Mouse (Mus musculus) midbrain, embryonic 11.5 days (tissue): Measurements from ENCODE around the gene 2610507B11Rik. TPM values are rescaled to one million over a fixed set of nuclear protein-coding genes. Genes with fewer than 3 reads are reported as not detected.
A peak's percentile ranks its signal among the peaks of the same experiment; 100 is the strongest.
"Not testable (repeated sequence)": the region's sequence is repeated elsewhere in the genome, so short reads cannot be mapped to it uniquely, and the experiment has no call there.

Experiments
- ATAC-seq: fragments of 200-750 bp; cut with Nextera tagmentation; 2 replicates; pipeline ENCODE4 v1.8.0; 2017; ENCODE audit warnings: moderate TSS enrichment, moderate library complexity; ENCODE audit not compliant: low FRiP score
- DNase-seq: peaks from one replicate; pipeline ENCODE4 v3.0.0; 2015; ENCODE audit warnings: low spot score; ENCODE audit errors: missing footprints
- H3K27ac ChIP-seq: fragments of 300-500 bp; sonication (generic); 2 replicates; pipeline ENCODE4 v1.5.1; 2014; ENCODE audit warnings: low read depth, low read length
- H3K27me3 ChIP-seq: fragments of 300-500 bp; sonication (generic); 2 replicates; pipeline ENCODE4 v1.6.1; 2014; ENCODE audit warnings: mild to moderate bottlenecking, low read length, moderate library complexity, mixed read lengths; ENCODE audit not compliant: control insufficient read depth, insufficient read depth
- H3K36me3 ChIP-seq: fragments of 300-500 bp; sonication (generic); 2 replicates; pipeline ENCODE4 v1.6.1; 2014; ENCODE audit warnings: mild to moderate bottlenecking, low read length, moderate library complexity, mixed read lengths; ENCODE audit not compliant: control insufficient read depth, insufficient read depth
- H3K4me1 ChIP-seq: fragments of 300-500 bp; sonication (generic); 2 replicates; pipeline ENCODE4 v1.6.1; 2014; ENCODE audit warnings: low read length; ENCODE audit not compliant: control insufficient read depth, insufficient read depth
- H3K4me2 ChIP-seq: fragments of 300-500 bp; sonication (generic); 2 replicates; pipeline ENCODE4 v1.6.1; 2014; ENCODE audit warnings: mild to moderate bottlenecking, moderate library complexity
- H3K4me3 ChIP-seq: fragments of 300-500 bp; sonication (generic); 2 replicates; pipeline ENCODE4 v1.5.1; 2014; ENCODE audit warnings: low read depth, low read length
- H3K9ac ChIP-seq: fragments of 300-500 bp; sonication (generic); 2 replicates; pipeline ENCODE4 v1.6.1; 2014; ENCODE audit warnings: low read length
- H3K9me3 ChIP-seq: fragments of 300-500 bp; sonication (generic); 2 replicates; pipeline ENCODE4 v1.6.1; 2016; ENCODE audit warnings: low read length; ENCODE audit not compliant: control insufficient read depth
- WGBS: fragments of 180-500 bp; shearing (Covaris S2); extraction: QIAGEN DNeasy Blood & Tissue Kit; methylation state at CpG from one replicate; pipeline ENCODE4 v1.1.7; 2014; 5-methylcytosine and 5-hydroxymethylcytosine counted together
- polyA plus RNA-seq: library from polyadenylated mRNA; unstranded; fragments of >200 nt; fragmentation: Nextera tagmentation; extraction: Ambion mirVana; gene quantifications from 2 replicates; pipeline ENCODE4 v1.2.1, GENCODE M21; 2014

Gene 2610507B11Rik
- polyA plus RNA-seq, 1 experiment from 2014 or later: 70.4 TPM

DNA sequence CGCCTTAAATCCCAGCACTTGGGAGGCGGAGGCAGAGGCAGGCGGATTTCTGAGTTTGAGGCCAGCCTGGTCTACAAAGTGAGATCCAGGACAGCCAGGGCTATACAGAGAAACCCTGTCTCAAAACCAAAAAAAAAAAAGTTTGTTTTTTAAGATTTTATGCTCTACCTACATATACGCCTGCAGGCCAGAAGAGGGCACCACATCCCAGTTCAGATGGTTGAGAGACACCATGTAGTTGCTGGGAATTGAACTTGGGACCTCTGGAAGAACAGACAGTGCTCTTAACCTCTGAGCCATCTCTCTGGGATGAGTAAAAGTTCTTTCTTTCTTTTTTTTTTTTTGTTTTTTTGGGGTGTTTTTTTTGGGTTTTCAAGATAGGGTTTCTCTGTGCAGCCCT lies 14.6 kb downstream of the 2610507B11Rik start:
- not testable (repeated sequence) for H3K4me1 ChIP-seq, ATAC-seq, DNase-seq, H3K9ac ChIP-seq, H3K4me3 ChIP-seq, H3K9me3 ChIP-seq, H3K27ac ChIP-seq, H3K4me2 ChIP-seq, H3K27me3 ChIP-seq
- 92% methylated on average over 4 of the region's 4 CpGs for WGBS
- peaks cover 34% of the 10 kb centered on the region for H3K36me3 ChIP-seq

DNA sequence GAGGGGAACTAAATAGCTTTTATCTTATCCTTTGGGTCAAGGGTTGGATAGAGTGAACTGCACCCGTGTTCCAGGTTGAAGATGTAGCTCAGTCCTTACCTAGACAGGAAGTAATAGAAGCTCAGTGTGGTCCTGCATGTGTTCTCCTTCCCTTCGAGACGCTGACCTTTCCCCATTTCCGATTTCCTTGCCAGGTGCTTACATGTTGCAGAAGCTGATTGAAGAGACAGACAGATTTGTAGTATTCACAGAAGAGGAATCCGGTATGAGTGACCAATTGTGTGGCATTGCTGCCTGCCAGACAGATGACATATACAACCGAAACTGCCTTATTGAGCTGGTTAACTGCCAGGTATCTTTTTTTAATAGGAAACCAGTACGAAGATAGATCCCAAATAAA lies 17.3 kb downstream of the 2610507B11Rik start:
- Histone ChIP-seq H3K9ac (no peak overlapping the region), H3K4me3 (no peak overlapping the region), H3K4me2 (no peak overlapping the region), H3K4me1 (no peaks in the 10 kb centered on the region), H3K9me3 (no peaks in the 10 kb centered on the region), H3K36me3 (peaks cover 27% of the 10 kb centered on the region), H3K27me3 (no peaks in the 10 kb centered on the region), H3K27ac (no peak overlapping the region)
- ATAC-seq (no peak), DNase-seq (no peak)
- WGBS: 91% methylated on average over 7 of the region's 7 CpGs

DNA sequence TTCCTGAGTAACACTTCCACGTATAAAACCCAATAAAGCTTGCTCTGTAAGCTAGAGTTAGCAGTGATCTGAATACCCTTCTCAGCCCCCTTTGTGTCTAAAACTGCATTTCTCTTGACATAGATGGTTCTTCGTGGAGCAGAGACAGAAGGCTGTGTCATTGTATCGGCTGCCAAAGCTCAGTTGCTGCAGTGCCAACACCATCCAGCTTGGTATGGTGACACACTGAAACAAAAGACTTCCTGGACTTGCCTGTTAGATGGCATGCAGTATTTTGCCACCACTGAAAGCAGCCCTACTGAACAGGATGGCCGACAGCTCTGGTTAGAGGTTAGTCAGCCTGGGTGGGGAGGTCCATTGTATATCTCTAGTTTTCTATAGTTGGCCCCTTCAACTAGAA lies 18.0 kb downstream of the 2610507B11Rik start:
- H3K27ac ChIP-seq: no peak overlapping the region
- H3K4me2 ChIP-seq: no peak overlapping the region
- WGBS: 93% methylated on average over 4 of the region's 4 CpGs
- no peaks in the 10 kb centered on the region for H3K4me1 ChIP-seq
- DNase-seq: no peak
- no peak overlapping the region for H3K4me3 ChIP-seq
- H3K9ac ChIP-seq: no peak overlapping the region
- no peaks in the 10 kb centered on the region for H3K9me3 ChIP-seq
- no peaks in the 10 kb centered on the region for H3K27me3 ChIP-seq
- peaks cover 26% of the 10 kb centered on the region for H3K36me3 ChIP-seq
- ATAC-seq: no peak

DNA sequence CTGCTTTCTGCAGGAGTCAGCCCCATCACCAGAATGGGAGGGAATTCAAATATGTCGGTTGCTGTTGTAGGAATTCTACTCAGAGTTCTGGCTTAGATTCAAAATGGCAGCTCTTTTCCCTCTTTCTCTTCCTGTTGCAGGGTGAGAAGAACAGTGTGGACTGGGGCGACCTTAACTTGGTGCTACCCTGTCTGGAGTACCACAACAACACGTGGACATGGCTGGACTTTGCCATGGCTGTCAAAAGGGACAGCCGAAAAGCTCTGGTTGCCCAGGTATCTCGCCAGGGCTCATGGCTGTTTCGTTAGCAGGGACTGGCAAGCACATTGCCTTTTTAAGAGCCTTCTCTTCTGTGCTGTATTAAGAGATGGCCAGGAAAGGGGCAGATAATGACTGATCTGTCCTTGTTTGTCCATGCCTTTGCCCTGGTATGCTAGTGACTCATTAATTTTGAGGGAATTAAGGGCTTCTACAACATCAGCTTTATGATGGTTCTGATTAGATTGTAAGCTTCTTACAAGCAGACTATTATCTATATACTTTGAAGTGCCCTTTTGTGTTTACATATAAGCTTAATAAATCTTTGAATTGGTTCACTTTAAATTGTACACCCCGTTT lies 27.7 kb downstream of the 2610507B11Rik start:
- WGBS: 92% methylated on average over 7 of the region's 7 CpGs
- ATAC-seq (no peak), DNase-seq (no peak)
- Histone ChIP-seq H3K27ac (no peak overlapping the region), H3K9me3 (no peaks in the 10 kb centered on the region), H3K4me3 (no peak overlapping the region), H3K4me2 (no peak overlapping the region), H3K27me3 (no peaks in the 10 kb centered on the region), H3K9ac (no peak overlapping the region), H3K36me3 (peaks cover 29% of the 10 kb centered on the region), H3K4me1 (no peaks in the 10 kb centered on the region)

DNA sequence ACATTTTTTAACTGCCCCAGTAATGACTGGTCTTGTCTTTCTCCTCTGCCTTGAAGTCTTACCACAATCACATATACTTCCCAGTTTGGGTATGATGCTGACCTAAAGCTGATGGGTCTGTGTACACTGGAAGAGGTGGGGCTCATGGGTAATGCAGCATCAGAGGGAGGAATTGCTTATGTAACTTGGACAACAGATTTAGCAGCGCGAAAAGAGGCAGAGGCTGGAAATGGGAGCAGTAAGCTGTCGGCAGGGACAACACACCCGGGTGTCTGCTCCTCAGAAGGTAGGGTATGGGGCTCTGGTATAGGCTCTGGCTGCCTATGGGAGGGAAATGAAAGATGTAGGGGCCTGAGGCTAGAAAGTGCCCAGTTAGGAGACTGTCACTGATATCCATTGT lies 29.1 kb downstream of the 2610507B11Rik start, which contains the start of gene BC030499:
Gene BC030499 (plus strand): TSS at position 188 of the 400 bp plus-strand sequence.
- H3K36me3 ChIP-seq: peaks cover 22% of the 10 kb centered on the region
- no peak within 1 kb of the TSS for H3K4me3 ChIP-seq
- no peaks in the 10 kb centered on the region for H3K4me1 ChIP-seq
- H3K9me3 ChIP-seq: no peaks in the 10 kb centered on the region
- no peak within 1 kb of the TSS for H3K9ac ChIP-seq
- H3K27me3 ChIP-seq: no peaks in the 10 kb centered on the region
- DNase-seq: no peak
- H3K4me2 ChIP-seq: no peak within 1 kb of the TSS
- no peak for ATAC-seq
- H3K27ac ChIP-seq: no peak within 1 kb of the TSS
- WGBS: 95% methylated on average over 4 of the region's 4 CpGs

DNA sequence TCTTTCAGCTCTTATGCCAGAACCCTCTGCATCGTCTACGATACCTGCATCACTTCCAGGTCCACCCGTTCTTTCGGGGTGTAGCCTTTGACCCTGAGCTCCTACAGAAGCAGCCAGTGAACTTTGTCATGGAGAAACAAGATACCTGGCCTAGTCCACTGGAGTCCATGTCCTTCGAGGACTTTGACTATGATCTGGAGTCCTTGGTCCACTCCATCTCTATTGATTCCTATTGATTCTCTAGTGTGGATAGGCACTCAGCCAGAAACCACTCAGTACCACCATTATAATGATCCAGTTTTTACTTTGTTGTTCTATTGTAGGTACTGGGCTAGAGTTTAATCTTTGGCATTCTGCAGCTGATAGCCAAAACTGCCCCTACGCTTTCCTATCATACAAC lies 33.0 kb downstream of the 2610507B11Rik start:
- Histone ChIP-seq H3K4me3 (no peak overlapping the region), H3K9ac (no peak overlapping the region), H3K4me2 (no peak overlapping the region), H3K9me3 (no peaks in the 10 kb centered on the region), H3K36me3 (no peaks in the 10 kb centered on the region), H3K27ac (no peak overlapping the region), H3K4me1 (no peaks in the 10 kb centered on the region), H3K27me3 (no peaks in the 10 kb centered on the region)
- DNase-seq (no peak), ATAC-seq (no peak)
- WGBS: 96% methylated on average over 6 of the region's 6 CpGs

DNA sequence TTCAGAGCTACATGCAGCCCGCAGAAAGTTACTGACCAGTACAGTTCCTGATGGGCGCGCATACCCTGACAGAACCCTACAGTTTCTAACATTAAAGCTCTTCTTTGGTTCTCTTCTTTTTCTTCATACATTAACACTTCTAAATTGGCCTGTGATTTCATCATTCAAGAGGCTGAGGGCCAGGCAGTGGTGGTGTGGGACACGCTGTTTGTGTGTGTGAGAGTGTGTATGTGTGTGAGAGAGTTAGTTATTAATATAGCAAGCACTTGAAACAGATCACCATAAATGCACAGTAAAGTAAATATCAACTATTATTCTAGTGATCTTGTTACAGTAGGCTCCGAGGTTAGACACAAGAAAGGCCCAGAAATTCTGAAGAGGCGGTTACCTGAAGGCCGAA lies 39.4 kb downstream of the 2610507B11Rik start:
- WGBS: 76% methylated on average over 7 of the region's 7 CpGs
- Histone ChIP-seq H3K4me1 (peaks cover 6% of the 10 kb centered on the region; the same call in 1 of the 2 replicates), H3K9ac (peak overlapping the region; percentile 36), H3K9me3 (no peaks in the 10 kb centered on the region), H3K4me2 (peak overlapping the region; percentile 69), H3K27ac (no peak overlapping the region; the same call in none of the 2 replicates), H3K27me3 (no peaks in the 10 kb centered on the region), H3K36me3 (peaks cover 20% of the 10 kb centered on the region), H3K4me3 (peak overlapping the region; percentile 86)
- ATAC-seq: peak; percentile 48
- no peak for DNase-seq

DNA sequence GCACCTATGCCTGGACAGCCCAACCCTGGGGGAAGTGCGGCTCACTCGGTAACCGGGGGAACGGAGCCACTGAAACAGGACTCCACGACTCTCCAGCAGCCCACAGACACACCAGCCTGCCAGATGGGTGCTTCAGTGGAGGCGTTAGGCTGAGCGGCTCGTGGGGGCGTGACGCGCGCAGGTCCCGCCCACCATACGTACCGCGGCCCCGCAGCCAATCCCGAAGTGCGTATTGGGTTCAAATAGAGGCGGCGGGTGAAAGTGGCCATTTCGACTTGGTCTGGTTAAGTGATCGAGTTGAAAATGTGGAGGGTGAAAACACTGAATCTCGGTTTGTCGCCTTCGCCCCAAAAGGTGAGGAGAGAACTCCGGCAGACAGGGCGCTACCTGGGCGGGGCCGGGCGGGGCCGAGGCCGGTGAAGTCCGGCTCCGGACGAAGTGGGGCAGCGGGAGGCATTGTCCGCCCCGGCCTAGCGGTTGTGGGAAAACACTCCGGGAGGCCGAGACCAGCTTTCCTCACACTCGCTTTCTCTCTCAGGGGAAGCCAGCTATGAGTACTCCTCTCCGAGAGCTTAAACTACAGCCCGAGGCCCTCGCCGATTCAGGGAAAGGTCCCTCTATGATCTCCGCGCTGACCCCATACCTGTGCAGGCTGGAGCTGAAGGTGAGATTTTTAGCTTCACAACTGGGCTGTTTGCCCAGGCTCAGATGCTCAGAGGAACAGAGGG lies 40.0 kb downstream of the 2610507B11Rik start, which contains the start of gene Spag5:
Gene Spag5 (plus strand): TSS at position 173 of the 728 bp plus-strand sequence.
- Histone ChIP-seq H3K36me3 (peaks cover 20% of the 10 kb centered on the region), H3K27ac (peak within 1 kb of the TSS; percentile 51), H3K4me2 (peak within 1 kb of the TSS; percentile 69), H3K4me3 (peak within 1 kb of the TSS; percentile 86), H3K9me3 (no peaks in the 10 kb centered on the region), H3K27me3 (no peaks in the 10 kb centered on the region), H3K4me1 (peaks cover 6% of the 10 kb centered on the region; the same call in 1 of the 2 replicates), H3K9ac (peak within 1 kb of the TSS; percentile 83)
- ATAC-seq (peak; percentile 99), DNase-seq (peak; percentile 99)
- WGBS: under 1% methylated on average over 49 of the region's 49 CpGs

DNA sequence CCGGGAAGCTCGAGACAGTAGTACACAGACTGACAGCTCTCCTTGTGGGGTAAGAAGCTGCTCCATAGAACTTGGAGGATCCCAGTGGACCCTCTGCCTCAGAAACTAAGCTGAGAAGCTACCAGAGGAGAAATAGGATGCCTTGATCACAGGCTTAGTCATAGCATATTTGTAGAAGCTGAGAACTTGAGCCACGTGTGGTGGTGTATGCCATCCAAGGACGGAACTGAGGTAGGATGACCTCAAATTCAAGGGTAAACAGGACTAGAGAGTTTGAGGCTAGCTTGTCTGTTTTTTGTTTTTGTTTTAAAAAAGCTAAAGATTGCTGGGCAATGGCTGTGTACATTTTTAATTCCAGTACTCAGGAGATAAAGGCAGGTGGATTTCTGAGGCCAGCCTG lies 43.7 kb downstream of the 2610507B11Rik start:
- no peak overlapping the region for H3K27ac ChIP-seq
- H3K4me3 ChIP-seq: no peak overlapping the region
- H3K9ac ChIP-seq: no peak overlapping the region
- H3K27me3 ChIP-seq: no peaks in the 10 kb centered on the region
- peaks cover 8% of the 10 kb centered on the region; the same call in 1 of the 2 replicates for H3K4me1 ChIP-seq
- 96% methylated on average over 4 of the region's 4 CpGs for WGBS
- H3K9me3 ChIP-seq: no peaks in the 10 kb centered on the region
- H3K36me3 ChIP-seq: peaks cover 31% of the 10 kb centered on the region
- DNase-seq (no peak), ATAC-seq (no peak)
- no peak overlapping the region for H3K4me2 ChIP-seq
